Mouse (Mus musculus): Measurements from ENCODE around the gene Foxb1. TPM values are rescaled to one million over a fixed set of nuclear protein-coding genes. Genes with fewer than 3 reads are reported as not detected.

Foxb1 gene
- polyA plus RNA-seq, 1 experiment, result not detected

GRCm38 (mm10) chr9:69718431-69718830 is 42.3 kb downstream of the Foxb1 start:
- Histone ChIP-seq H3K27me3 (replicated peaks; ENCODE audit: control insufficient read depth, insufficient read depth, low read length) (no peaks in the 10 kb centered on the region), H3K4me1 (ENCODE audit: control insufficient read depth, insufficient read depth, low read length) (no peaks in the 10 kb centered on the region), H3K4me3 (ENCODE audit: insufficient read depth, low read depth, low read length) (no peak overlapping the region), H3K27ac (ENCODE audit: insufficient read depth, low read depth, low read length) (no peak overlapping the region), H3K36me3 (ENCODE audit: control insufficient read depth, insufficient read depth, low read length) (no peaks in the 10 kb centered on the region)
- no peak for DNase-seq
- 63% methylated on average over 9 of the region's 9 CpGs for WGBS
- TF ChIP-seq CTCF (conservative IDR thresholded peaks at IDR 0.05; ENCODE audit: insufficient read depth, insufficient read length, low read depth, low read length) (no peak), POLR2A (IDR thresholded peaks at IDR 0.05; ENCODE audit: low read depth, low read length) (no peak)

DNA sequence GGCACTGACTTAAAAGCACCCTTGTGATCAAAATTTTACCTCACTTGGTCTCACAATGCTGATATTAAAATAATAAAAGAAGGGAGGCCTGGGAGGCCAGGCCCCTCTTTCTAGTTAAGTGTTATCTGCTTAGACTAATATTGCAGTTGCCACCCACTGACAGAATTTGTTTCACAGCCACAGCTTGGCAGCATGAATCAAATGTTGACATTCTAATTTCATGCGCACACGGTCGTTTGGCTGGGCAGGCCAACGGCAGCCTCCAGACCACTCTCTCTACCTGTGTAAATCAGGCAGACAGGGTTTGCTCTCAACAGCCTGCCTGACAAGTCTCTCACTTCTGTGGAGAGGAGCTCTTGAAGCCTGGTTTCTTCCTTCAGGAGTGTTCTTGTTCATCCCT is 44.4 kb downstream of the Foxb1 start:
- DNase-seq, result no peak
- 52% methylated on average over 4 of the region's 4 CpGs for WGBS
- Histone ChIP-seq H3K27ac (ENCODE audit: insufficient read depth, low read depth, low read length) (no peak overlapping the region), H3K36me3 (ENCODE audit: control insufficient read depth, insufficient read depth, low read length) (no peaks in the 10 kb centered on the region), H3K27me3 (replicated peaks; ENCODE audit: control insufficient read depth, insufficient read depth, low read length) (no peaks in the 10 kb centered on the region), H3K4me3 (ENCODE audit: insufficient read depth, low read depth, low read length) (no peak overlapping the region), H3K4me1 (ENCODE audit: control insufficient read depth, insufficient read depth, low read length) (no peaks in the 10 kb centered on the region)
- TF ChIP-seq POLR2A (IDR thresholded peaks at IDR 0.05; ENCODE audit: low read depth, low read length) (no peak), CTCF (conservative IDR thresholded peaks at IDR 0.05; ENCODE audit: insufficient read depth, insufficient read length, low read depth, low read length) (no peak)

GRCm38 (mm10) chr9:69715445-69715844 is 45.3 kb downstream of the Foxb1 start:
- Histone ChIP-seq H3K27ac (ENCODE audit: insufficient read depth, low read depth, low read length) (no peak overlapping the region), H3K4me1 (ENCODE audit: control insufficient read depth, insufficient read depth, low read length) (no peaks in the 10 kb centered on the region), H3K27me3 (replicated peaks; ENCODE audit: control insufficient read depth, insufficient read depth, low read length) (no peaks in the 10 kb centered on the region), H3K36me3 (ENCODE audit: control insufficient read depth, insufficient read depth, low read length) (no peaks in the 10 kb centered on the region), H3K4me3 (ENCODE audit: insufficient read depth, low read depth, low read length) (no peak overlapping the region)
- peak; percentile 50 for DNase-seq
- WGBS, result 16% methylated on average over 12 of the region's 12 CpGs
- TF ChIP-seq CTCF (conservative IDR thresholded peaks at IDR 0.05; ENCODE audit: insufficient read depth, insufficient read length, low read depth, low read length), result no peak
- no peak for TF ChIP-seq POLR2A (IDR thresholded peaks at IDR 0.05; ENCODE audit: low read depth, low read length)

- no peaks in the 10 kb centered on the region for H3K27me3 ChIP-seq (replicated peaks; ENCODE audit: control insufficient read depth, insufficient read depth, low read length)
- H3K27ac ChIP-seq (ENCODE audit: insufficient read depth, low read depth, low read length), result no peak overlapping the region
- 66% methylated on average over 7 of the region's 7 CpGs for WGBS
- H3K4me1 ChIP-seq (ENCODE audit: control insufficient read depth, insufficient read depth, low read length), result no peaks in the 10 kb centered on the region
- H3K36me3 ChIP-seq (ENCODE audit: control insufficient read depth, insufficient read depth, low read length), result no peaks in the 10 kb centered on the region
- H3K4me3 ChIP-seq (ENCODE audit: insufficient read depth, low read depth, low read length), result no peak overlapping the region
- TF ChIP-seq CTCF (conservative IDR thresholded peaks at IDR 0.05; ENCODE audit: insufficient read depth, insufficient read length, low read depth, low read length), result no peak
- no peak for TF ChIP-seq POLR2A (IDR thresholded peaks at IDR 0.05; ENCODE audit: low read depth, low read length)
- no peak for DNase-seq
These were observed 46.4 kb downstream of the Foxb1 start for GRCm38 (mm10) chr9:69714346-69714745.

- Histone ChIP-seq H3K4me1 (ENCODE audit: control insufficient read depth, insufficient read depth, low read length) (no peaks in the 10 kb centered on the region), H3K4me3 (ENCODE audit: insufficient read depth, low read depth, low read length) (no peak overlapping the region), H3K27me3 (replicated peaks; ENCODE audit: control insufficient read depth, insufficient read depth, low read length) (no peaks in the 10 kb centered on the region), H3K36me3 (ENCODE audit: control insufficient read depth, insufficient read depth, low read length) (no peaks in the 10 kb centered on the region), H3K27ac (ENCODE audit: insufficient read depth, low read depth, low read length) (no peak overlapping the region)
- WGBS, result 82% methylated on average over 18 of the region's 18 CpGs
- no peak for DNase-seq
- no peak for TF ChIP-seq CTCF (conservative IDR thresholded peaks at IDR 0.05; ENCODE audit: insufficient read depth, insufficient read length, low read depth, low read length)
- no peak for TF ChIP-seq POLR2A (IDR thresholded peaks at IDR 0.05; ENCODE audit: low read depth, low read length)
These were observed 47.0 kb downstream of the Foxb1 start for GRCm38 (mm10) chr9:69713577-69714327.

DNA sequence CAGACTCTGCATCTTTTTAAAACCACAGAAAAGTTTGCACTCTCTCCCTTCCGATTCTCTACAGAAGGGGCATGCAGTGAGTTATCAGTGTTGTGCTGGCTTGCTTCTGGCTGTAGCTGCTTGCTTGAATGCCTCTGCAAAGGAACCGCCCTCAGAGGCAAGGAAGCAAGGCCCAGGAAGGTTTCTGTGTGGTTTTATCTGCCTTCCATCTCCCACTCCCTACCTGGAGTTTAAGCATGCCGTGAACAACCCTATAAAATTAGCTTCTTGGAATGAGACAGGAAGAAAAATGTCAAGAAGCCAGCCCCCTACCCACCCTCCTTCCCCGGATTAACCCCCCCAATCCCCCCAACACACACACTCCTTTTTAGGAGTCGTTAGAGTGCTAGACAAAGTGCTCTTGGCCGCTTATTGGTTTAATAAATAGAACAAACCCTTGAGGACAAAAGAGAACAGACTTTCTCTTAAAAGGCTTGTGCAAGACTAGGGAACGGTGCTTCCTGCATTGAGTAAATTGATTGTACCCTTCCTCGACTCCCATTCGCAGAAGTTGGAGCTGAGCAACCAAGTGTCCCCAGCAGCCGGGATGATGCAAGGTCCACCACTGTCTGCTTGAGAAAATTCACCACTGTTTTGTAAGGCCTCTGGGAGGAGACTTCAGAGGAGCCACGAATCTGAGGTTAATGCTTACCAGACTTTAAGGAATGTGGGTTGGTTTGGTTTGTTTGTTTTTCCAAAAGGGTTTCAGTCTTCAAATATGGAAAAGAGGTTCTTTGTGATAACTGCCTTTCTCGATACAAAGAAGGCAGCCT is 47.8 kb downstream of the Foxb1 start:
- no peak for TF ChIP-seq CTCF (conservative IDR thresholded peaks at IDR 0.05; ENCODE audit: insufficient read depth, insufficient read length, low read depth, low read length)
- no peak for TF ChIP-seq POLR2A (IDR thresholded peaks at IDR 0.05; ENCODE audit: low read depth, low read length)
- no peaks in the 10 kb centered on the region for H3K4me1 ChIP-seq (ENCODE audit: control insufficient read depth, insufficient read depth, low read length)
- H3K27ac ChIP-seq (ENCODE audit: insufficient read depth, low read depth, low read length), result no peak overlapping the region
- H3K36me3 ChIP-seq (ENCODE audit: control insufficient read depth, insufficient read depth, low read length), result no peaks in the 10 kb centered on the region
- DNase-seq, result peak; percentile 20
- H3K4me3 ChIP-seq (ENCODE audit: insufficient read depth, low read depth, low read length), result no peak overlapping the region
- 36% methylated on average over 12 of the region's 12 CpGs for WGBS
- H3K27me3 ChIP-seq (replicated peaks; ENCODE audit: control insufficient read depth, insufficient read depth, low read length), result no peaks in the 10 kb centered on the region

Other genes with a start within 250 kb of the Foxb1 start
- 16.9 and 19.0 TPM in 2 replicates for gene Bnip2, start 228.5 kb upstream of the Foxb1 start, polyA plus RNA-seq (2012; rRNA removed)

Data from kidney, adult 2 months (tissue).